Mouse (Mus musculus): Measurements from ENCODE around the gene Ctse.

Gene Ctse

DNA sequence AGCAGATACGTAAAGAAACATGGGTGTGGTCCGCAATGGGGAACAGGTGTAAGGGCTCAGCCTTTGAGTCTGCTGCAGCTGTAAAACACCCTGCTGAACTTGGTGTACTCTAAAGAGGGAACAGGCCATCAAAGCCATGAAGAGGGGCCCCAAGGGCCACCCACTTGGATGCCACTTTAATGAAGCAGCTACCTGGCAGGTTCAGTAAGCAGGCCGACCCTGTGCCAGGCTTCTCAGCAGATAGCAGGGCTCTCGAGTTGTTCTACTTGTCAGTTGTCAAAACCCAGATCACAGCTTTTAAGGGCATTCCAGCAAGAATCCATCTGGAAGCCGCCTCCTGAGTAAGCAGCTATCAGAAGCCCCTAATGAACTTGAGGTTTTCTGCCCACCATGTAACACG lies 17.5 kb downstream of the Ctse start:
- DNase-seq = no peak

DNA sequence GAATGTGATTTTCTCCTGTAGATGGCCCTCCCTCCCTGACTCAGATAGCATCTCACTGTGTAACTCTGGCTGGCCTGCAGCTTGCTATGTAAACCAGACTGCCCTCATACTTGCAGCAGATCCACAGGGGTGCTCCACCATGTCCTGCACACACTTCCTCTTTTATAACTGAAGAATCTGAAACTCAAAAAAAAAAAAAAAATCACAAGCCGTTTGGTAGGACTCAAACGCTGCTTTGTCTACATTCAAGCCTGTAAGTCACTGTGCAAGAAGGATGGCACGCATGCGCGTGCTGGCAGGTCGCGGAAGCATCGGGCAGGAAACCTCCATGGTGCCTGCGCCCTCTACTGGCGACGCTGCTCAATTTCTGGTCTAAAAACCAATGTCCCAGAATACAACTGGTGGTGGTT lies 19.8 kb downstream of the Ctse start:
- peak; percentile 88 for DNase-seq

DNA sequence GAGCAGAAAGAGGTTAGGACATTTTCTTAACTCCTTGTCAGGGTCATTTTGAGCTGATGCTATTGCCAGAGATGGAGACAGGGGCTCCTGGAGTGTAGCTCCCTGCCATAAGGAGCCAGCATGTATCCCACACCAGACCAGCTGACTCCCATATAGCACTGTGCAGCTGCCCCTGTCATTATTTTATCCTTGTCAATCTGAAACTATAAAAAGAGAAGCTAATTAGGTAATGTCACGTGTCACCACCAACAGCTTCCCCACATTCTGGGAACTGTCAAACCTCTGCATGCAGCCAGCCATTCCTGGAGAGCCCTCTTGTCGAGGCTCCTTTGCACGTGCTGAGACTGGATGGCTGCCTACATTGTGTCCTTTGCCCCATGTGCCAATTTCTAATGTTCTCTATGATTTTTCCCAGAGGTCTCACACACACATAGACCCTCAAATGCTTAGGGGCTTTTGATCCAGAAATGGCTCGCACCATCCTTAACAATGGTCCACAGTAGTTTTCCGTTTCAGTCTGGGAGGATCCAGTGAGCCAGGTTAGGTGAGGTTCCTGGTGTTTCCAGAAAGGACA lies 21.5 kb downstream of the Ctse start:
- no peak for DNase-seq

DNA sequence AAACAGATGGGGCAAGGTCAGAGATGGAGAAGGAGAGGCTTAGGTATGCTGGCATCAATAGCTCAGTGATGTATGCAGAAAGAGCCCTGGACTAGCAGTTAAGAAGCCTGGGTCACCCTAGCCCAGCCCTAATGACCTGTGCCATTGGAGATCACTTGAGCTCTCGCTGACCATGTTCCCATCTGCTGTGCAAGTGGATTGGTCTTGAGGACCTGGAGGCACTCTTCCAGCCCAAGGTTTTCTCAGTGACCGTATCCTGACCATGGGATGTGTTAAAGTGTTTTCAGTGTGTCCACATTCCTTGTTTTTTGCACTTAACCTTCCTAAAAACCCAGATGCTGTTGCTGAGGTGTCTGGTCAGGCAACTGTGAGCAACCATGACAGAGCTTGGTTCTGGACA lies 22.2 kb downstream of the Ctse start:
- DNase-seq = no peak

DNA sequence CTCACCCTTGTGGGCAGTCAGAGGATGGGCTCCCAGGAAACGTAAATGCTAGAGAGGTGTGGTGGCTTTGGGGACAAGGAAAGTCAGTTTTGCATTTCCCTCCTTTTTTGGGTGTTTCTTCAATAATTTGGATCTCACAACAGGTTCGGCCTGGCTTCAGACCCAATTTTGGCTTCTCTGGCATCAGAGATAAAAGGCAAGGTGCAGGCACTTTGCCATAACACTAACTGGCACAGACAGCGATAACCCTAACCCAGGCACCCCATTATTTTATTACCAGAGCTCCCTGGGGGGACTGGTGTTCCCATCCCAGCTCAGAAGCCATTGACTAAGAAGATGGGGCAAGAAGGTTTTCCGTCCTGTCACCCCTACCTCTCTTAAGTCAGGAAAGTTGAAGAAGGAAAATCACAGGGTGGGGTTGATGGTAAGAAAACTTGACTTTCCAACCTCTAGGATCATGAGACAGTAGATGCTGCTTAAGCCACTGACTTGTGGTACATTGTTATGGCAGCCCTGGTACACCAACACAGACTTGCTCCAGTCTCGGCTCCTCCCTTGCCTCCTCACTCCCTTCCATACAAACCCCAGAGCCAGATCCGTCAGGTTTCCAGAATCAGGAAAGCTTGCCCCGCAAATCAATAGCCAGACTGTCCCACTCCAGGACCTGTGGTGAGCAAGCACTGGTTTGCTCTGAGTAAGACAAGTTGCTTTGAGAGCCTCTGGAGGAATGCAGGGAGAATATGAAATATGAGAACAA lies 22.8 kb downstream of the Ctse start:
- DNase-seq = no peak

DNA sequence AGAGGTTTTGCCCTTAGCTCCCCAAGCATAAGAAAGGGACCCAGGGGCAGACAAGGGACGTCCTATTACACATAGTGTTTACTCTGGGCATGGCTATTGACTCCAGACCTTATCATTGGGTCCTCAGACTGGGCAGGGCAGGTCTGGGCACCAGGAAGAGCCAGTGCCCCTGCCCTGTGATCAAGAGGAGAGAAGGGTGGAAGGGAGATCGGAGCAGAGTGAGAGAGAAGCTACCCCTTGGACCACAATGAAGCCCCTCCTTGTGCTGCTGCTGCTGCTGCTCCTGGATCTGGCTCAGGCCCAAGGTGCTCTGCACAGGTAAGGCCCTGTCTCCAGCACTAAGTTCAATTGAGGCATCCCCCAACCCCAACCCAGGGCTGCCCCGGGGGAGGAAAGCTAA lies 23.6 kb downstream of the Ctse start:
- DNase-seq = no peak

DNA sequence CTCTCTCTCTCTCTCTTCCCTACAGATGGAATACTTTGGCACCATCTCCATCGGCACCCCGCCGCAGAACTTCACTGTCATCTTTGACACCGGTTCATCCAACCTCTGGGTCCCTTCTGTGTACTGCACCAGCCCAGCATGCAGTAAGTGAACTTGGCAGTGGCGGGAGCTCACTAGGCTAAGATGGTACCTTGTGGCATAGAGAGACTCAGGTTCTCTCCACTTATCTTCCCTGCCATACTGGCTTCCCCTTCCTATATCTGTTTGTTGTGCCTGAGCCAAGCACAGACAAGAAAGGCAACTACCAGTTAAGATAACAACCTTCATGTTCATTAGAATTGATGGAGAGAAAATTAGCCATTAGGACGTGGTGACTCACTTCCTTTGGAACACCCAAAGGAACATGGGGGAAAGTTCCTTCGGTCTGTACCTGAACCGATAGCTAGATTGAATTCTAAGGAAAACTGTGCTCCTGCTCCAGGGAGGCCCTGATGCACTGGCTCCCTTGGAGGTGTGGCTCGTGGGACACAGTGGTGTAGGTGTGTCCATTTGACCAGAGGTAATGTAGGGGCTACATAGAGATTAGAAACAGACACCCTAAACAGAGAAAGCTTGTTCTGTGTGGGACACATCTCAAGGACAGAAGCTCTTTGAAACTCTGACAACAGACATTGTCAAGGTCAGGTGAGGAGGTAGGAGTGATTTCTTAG lies 25.3 kb downstream of the Ctse start:
- no peak for DNase-seq

DNA sequence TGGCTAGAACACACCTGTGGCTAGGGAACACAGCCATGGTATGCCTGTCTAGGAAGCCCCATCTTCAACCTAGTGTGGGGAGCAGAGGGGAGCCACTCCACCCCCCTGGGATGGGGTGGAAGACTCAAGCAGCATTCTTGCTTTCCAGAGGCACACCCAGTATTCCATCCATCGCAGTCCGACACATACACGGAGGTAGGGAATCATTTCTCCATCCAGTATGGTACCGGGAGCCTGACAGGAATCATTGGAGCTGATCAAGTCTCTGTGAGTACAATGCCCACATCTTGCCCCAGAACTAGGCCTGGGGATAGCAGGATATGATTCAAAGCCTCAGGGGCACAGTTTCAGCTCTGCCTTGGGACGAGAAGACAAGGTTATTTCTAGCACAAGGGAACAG lies 26.0 kb downstream of the Ctse start:
- DNase-seq = no peak

DNA sequence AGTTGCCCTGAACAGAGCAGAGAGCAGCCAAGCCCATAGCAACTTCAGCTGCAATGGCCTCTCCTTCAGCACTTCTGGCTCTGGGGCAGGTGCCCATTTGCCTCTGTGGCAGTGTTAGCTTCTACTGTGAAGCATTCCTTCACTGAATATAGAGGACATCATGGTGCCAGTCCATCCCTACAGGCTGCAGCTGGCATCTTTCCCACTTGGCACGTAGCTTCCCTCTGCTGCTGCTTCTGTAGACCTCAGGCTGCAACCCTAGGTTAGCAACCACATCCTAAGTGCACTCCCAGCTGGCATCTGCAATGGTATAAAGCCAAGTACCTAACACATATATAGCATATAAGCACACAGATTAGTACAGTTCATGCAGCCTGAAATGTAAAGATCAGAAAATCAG lies 27.8 kb downstream of the Ctse start:
- no peak for DNase-seq

DNA sequence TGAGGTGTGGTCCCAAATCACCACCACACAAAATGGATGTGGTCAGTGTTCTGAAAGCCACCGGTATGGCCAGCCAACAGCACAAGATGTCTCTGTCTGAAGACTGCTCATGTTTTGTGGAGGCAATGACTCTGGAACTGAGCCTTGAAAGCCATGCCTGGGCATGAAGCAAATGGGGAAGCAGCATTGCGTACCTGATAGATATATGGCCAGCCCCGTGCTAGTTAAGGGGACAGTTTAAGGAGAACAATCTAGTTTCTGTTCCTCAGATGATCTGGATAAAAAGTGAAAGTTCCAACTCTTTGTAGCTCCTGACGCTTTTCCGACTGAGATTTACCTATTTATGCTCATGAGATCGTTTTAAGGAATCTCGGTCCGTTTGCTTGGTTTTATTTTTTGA lies 33.0 kb downstream of the Ctse start:
- no peak for DNase-seq

DNA sequence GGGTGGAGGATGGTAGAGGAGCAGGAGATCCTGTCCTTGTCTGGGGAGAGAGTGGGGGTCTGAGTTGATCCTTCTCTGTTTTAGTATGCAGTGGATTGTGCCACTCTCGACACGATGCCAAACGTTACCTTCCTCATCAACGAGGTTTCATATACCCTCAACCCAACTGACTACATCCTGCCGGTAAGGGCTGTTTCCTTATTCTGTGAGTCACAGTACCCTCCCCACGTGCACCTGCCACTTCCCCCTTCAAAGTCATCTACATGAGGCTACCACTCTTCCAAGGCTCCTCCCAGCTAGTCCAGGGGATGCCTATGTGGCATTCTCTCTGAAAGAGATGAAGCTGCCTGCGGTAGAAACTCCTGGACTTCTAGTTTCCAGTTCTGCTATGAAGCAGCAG lies 34.3 kb downstream of the Ctse start:
- DNase-seq = no peak

DNA sequence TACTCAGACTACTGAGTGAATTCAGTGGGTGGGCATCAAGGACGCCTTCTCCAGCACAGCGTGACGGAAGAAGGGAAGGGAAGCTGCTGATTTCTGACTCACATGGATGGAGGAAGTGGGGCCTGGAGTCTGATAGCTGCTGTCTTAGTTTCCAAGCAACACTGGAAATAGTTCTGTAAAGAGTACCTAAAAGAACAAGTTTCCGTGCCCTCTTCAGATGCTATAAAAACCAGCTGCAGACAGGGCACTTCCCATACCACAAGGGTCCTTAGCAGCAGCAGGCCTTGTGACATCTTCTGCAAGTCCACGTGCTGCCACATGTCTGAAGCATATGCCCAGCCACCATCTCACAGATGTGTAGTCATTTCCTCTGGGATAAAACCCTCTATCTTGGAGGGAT lies 41.5 kb downstream of the Ctse start:
- DNase-seq = no peak

DNA sequence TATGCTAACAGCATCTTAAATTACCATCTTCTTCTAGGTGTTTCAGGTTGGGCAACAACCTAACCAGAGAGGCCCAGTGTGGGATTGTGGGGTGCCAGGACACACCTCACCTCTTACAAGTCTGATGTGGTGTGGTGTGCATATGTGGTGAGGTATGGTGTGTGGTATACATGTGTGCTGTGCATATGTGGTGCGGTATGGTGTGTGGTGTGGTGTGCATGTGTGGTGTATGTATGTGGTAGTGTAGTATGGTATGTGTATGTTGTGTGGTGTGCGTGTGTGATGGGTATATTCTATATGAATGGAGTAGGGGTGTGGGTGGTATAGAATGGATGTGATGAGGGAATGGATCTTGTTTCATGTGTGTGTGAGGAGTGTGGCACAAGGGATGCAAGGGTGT lies 49.6 kb downstream of the Ctse start:
- no peak for DNase-seq

DNA sequence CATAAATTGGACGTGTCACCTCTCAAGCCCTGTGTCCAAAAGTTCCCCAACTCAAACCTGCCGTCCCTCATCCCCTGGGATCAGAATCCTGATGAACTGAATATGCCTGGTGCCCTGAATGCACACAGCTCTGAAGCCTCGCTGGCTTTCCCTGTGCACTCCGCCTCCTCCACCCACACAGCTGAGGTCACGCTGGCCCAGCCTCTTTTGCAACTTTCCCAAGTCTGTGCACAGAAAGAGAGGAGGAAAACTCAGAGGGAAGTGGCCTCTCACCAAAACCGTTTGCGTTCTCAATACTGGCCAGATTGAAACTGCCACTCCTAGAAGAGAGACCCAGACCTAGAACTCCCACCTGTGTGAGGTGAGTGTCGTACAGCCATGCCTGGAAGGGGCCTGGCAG lies 50.4 kb downstream of the Ctse start, which contains the start of gene Rab7b:
Gene Rab7b, plus strand, starts transcription at position 221 of the 400 bp plus-strand sequence.
- DNase-seq = no peak

DNA sequence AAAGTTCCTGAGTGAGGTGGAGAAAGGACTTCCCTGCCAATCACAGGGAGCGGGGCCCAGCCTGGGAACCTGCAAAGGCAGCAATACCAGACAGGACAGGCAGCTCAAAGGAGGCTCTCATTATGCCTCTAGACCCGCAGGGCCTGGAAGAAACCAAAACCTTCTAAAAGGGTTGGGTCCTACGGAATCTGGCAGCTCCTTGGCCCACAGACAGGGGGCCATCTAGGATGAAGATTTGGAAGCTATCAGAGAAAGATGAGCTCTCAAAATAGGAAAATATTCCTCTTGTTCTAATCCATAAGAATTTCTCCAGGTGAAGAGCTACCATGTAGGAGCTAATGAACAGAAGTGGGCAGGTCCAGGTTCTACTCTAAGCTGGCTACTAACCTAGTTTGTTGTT lies 50.9 kb downstream of the Ctse start:
- no peak for DNase-seq

DNA sequence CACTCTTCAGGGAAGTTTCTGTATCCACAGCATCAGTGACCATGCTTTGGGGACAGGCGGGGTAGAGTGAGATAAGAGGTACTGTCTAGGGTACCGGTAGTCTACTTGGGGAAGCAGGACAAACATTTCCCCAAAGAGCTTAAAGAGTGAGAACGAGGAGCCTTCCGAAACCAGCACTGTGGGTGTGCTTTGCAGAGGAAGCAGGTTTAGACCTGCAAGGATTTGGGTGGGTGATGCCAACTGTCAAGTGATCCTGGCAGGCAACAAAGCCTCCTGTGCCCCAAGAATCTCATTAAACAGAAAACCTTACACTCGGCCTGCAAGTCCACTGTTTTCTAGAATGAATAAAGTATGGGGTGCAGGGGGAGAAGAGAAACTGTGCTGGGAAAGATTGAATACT lies 51.8 kb downstream of the Ctse start:
- DNase-seq = no peak

DNA sequence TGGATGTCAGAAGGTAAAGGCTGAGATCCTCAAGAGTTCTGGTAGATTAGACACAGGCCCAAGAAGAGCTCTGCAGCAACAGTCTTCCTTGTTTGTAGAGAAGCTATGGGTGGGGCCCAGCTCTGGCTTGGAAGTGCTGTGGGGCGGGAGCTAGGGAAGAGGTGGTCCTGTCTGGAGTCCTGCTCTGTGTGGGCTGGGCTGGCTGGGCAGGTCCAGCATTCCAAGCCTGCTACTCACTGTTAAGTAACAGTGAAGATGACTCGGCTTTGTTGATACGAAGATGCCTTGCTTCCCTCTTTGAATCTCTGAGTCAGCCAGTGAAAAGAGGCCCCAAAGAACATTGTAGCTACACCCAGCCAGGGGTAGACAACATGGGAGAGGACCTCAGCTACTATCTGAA lies 52.3 kb downstream of the Ctse start:
- DNase-seq = no peak

DNA sequence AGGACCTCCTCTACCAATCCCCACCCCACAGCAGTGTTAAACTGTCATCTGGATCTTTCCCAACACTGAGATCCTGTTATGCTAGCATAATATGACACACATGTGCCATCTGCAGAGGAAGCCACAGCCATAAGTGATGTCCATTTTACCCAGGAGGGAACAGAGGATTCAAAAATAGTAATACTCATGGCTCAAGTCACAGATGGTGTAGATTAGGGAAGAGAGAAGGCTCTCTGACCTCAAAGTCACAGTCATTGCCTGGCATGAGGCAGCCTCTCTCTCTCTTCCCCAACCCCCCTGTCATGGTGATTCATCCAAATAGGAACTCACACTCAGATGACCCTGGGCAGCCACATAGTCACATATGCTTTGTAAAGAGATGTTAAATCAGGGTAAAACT lies 53.2 kb downstream of the Ctse start:
- DNase-seq = no peak

DNA sequence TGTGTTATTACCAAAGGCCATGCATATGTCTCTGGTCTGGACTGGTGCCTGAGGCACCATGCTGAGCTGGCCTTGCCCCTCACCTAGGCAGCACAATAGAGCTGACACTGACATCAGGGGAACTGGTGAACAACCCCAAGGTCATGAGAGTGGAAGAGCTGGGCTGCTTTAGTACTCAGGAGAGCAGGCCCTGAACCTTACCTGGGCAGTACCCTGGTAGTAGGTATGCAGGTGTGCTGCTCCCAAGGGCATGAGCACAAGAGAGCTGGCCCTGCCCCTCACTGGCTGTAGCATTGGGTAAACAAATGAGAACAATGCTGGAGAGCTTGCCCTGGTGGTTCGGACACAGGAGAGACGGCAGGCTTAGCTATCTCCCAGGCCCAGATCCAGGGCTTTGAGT lies 57.2 kb downstream of the Ctse start:
- DNase-seq = no peak

DNA sequence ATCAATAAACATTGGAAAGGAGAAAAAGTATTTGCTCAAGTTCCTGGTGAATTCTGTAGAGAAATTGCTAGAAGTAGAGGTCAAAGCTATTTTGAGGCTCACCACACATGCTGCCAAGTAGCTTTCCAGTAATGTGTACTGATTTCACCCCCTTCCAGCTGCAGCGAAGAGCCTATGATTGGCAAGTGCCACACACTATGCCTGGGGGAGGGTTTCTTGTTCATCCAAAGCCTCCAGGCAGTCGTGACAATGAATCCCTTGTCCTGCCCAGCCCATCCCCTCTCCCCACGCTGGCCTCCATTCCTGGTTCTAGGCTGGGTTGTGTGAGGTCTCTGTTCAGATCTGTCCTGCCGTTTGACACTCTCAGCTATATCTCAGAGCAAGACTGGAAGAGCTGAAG lies 58.2 kb downstream of the Ctse start:
- DNase-seq = no peak

DNA sequence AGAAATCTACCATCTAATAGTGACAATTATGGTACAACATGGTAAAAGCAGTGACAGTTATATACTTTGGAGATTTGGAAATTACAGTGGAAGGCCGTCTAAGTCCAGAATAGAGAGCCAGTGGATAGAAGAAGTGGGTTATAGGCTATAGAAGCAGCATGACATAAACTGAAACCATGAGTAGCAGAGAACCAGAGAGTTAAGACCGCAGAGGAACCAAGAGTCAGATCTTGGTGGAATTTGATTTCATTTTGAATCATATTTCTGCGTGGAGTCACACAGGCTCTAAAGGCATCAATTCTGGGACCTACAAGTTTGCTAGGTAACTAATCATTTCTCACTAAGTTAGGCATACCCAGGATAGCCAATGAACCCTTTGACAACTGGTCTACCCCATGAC lies 60.7 kb downstream of the Ctse start:
- no peak for DNase-seq

DNA sequence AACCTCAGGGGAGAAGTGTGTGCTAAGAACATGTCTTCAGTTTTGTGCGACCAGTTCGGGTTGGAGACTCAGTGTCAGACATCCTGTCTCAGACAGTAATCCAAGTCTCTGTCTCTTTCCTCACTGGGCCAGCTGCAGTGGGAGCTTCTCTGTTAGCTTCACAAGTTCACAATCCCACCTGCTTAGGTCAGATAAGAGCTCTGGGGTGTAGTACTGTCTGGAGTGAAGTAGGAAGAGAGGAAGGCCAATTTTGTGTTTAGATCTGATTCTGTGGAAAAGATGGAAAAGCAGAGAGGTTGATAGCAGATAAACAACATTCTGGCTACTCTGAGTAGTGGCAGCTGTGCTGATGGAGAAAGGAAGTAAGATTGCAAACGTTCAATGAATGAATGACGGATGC lies 61.5 kb downstream of the Ctse start:
- no peak for DNase-seq

DNA sequence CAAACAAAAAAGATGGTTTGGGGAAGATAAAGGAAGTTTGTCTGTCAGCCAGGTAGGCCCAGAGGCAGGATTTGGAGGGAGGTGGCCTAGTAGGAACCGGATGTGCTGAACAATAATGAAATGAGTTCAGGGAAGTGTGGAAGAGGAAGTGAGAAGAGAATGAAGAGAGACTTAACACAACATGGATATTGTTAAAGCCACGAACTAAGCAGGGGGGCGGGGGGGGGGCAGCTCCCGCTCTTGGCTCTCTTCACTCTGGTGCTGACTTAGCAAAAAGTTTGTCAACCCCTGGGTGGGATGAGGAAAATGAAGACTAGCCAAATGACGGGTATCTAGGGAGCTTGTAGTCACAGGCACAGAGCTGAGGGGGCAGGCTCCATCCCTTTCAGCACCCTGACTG lies 62.3 kb downstream of the Ctse start:
- DNase-seq = no peak

DNA sequence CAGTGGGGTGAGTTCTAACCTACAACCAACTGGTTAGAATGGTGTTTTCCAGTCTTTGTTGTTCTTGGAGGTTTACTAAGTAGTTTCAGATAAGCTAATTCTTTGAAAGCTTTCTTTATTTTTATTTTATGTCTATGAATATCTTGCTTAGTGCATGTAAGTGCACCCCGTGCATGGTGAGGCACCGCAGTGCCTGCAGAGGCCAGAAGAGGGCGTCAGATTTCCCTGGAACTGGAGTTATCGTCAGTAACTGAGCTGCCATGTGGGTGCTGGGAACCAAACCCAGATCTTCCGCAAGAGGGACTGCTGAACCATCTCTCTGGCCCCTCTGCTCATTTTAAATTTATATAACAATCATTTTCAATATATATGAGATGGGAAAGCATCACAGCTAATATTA lies 63.3 kb downstream of the Ctse start:
- no peak for DNase-seq
